Mouse (Mus musculus) forebrain, embryonic 13.5 days (tissue): Measurements from ENCODE around the gene Ccdc34. TPM values are rescaled to one million over a fixed set of nuclear protein-coding genes. Genes with fewer than 3 reads are reported as not detected.

Experiments
- ATAC-seq: fragments of 200-750 bp; cut with Nextera tagmentation; 2 replicates; pipeline ENCODE4 v1.8.0; 2017
- H3K27ac ChIP-seq: fragments of 300-500 bp; sonication (generic); 2 replicates; pipeline ENCODE4 v1.5.1; 2015; ENCODE audit warnings: inconsistent platforms, mild to moderate bottlenecking, moderate library complexity
- H3K27me3 ChIP-seq: fragments of 300-500 bp; sonication (generic); 2 replicates; pipeline ENCODE4 v1.6.1; 2015; ENCODE audit warnings: mild to moderate bottlenecking, inconsistent platforms
- H3K36me3 ChIP-seq: fragments of 300-500 bp; sonication (generic); 2 replicates; pipeline ENCODE4 v1.6.1; 2015; ENCODE audit warnings: mild to moderate bottlenecking, inconsistent platforms; ENCODE audit not compliant: poor library complexity, severe bottlenecking
- H3K4me1 ChIP-seq: fragments of 300-500 bp; sonication (generic); 2 replicates; pipeline ENCODE4 v1.6.1; 2015; ENCODE audit warnings: inconsistent platforms
- H3K4me2 ChIP-seq: fragments of 300-500 bp; sonication (generic); 2 replicates; pipeline ENCODE4 v1.6.1; 2015; ENCODE audit warnings: inconsistent platforms, mild to moderate bottlenecking, moderate library complexity
- H3K4me3 ChIP-seq: fragments of 300-500 bp; sonication (generic); 2 replicates; pipeline ENCODE4 v1.5.1; 2015; ENCODE audit warnings: mild to moderate bottlenecking, inconsistent platforms
- H3K9ac ChIP-seq: fragments of 300-500 bp; sonication (generic); 2 replicates; pipeline ENCODE4 v1.6.1; 2015; ENCODE audit warnings: mild to moderate bottlenecking, inconsistent platforms
- H3K9me3 ChIP-seq: fragments of 300-500 bp; sonication (generic); replicated peaks from 2 replicates; pipeline ENCODE4 v1.6.1; 2016; ENCODE audit warnings: inconsistent platforms
- WGBS: fragments of 180-500 bp; shearing (Covaris S2); methylation state at CpG from one replicate; pipeline ENCODE4 v1.1.7; 2015; 5-methylcytosine and 5-hydroxymethylcytosine counted together
- polyA plus RNA-seq: library from polyadenylated mRNA; unstranded; fragments of >200 nt; fragmentation: Nextera tagmentation; extraction: Ambion mirVana; gene quantifications from 2 replicates; pipeline ENCODE4 v1.2.1, GENCODE M21; 2015

Ccdc34 gene
- polyA plus RNA-seq, 1 experiment from 2014 or later: 57.9 TPM

DNA sequence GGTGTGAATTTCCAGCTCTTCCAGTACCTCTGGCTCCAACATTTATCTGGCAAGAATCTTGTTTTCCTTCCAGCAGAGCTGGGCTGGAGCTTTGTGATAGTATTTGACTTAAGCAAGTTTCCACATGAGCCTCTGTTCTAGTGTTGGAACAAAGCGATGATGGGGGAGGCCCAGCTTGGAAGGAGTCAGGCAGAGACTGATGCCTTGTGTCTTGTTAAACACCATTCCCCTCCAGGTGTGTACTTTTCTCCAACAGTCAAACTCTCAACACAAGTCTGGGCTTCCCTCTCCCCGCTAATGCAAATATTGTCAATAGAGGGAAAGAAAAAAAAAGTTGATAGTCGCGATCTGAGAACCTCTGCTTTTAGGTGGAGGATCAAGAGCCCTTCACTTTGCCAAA lies 196.7 kb downstream of the Ccdc34 start:
- Histone ChIP-seq H3K9ac (no peak overlapping the region), H3K9me3 (no peaks in the 10 kb centered on the region), H3K27me3 (no peaks in the 10 kb centered on the region), H3K4me3 (no peak overlapping the region), H3K27ac (no peak overlapping the region), H3K36me3 (no peaks in the 10 kb centered on the region), H3K4me1 (no peaks in the 10 kb centered on the region), H3K4me2 (no peak overlapping the region)
- WGBS: 94% methylated on average over 4 of the region's 4 CpGs
- no peak for ATAC-seq

DNA sequence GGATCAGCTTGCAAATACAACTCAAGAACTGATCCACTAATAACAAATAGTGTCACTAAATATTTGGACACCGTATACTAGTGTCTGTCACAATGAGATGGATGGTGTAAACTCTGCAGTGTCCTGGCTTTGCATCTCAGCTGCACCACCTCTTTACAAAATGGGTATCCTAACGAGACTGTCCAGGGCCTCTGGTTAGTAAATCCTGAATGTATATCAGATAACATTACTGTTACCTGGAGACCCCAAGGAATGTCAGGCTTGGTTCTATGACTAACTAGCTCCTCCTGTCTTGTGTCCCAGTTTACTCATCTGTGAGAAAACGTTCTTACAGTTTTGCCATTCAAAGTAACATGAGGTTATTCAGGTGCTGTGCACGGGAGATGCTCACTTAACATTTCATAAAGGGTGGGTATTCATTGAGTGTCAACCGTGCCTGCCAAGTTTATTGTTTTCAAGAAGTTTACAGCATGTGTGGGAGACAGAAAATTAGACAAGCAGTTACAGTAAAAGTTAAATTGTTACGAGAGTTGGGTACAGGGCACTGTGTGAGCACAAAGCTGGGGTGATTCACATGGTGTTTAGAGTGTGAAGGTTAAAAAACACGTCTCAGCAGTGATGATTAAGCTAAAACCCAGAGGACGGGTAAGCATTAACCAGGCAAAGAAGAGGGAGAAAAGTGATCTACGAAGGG lies 197.5 kb downstream of the Ccdc34 start:
- no peak overlapping the region for H3K4me3 ChIP-seq
- no peak for ATAC-seq
- no peaks in the 10 kb centered on the region for H3K9me3 ChIP-seq
- no peaks in the 10 kb centered on the region for H3K4me1 ChIP-seq
- no peaks in the 10 kb centered on the region for H3K36me3 ChIP-seq
- H3K27me3 ChIP-seq: no peaks in the 10 kb centered on the region
- no peak overlapping the region for H3K27ac ChIP-seq
- no peak overlapping the region for H3K9ac ChIP-seq
- no peak overlapping the region for H3K4me2 ChIP-seq
- 60% methylated on average over 9 of the region's 9 CpGs for WGBS

DNA sequence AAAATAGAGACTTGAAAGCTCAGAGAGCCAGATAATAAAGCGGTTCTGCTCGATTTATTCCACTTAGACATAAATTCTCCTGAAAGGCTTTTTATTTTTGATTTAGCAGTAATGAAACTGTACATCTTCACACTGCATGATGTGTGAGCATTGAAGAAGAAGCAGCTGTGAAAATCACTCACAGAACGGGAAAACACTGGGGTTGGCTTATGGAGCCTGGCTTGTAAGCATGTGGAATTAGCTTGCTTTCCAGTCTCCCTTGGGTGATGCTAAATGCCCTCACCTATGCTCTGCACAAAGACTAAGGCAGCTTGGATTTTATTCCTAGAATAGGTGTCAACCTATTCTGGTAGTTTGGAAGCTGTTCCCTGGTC lies 198.1 kb downstream of the Ccdc34 start:
- no peak overlapping the region for H3K9ac ChIP-seq
- H3K27me3 ChIP-seq: no peaks in the 10 kb centered on the region
- no peaks in the 10 kb centered on the region for H3K9me3 ChIP-seq
- no peaks in the 10 kb centered on the region for H3K36me3 ChIP-seq
- ATAC-seq: no peak
- no peak overlapping the region for H3K4me3 ChIP-seq
- H3K4me1 ChIP-seq: no peaks in the 10 kb centered on the region
- 81% methylated on average over 3 of the region's 3 CpGs for WGBS
- no peak overlapping the region for H3K27ac ChIP-seq
- no peak overlapping the region for H3K4me2 ChIP-seq

DNA sequence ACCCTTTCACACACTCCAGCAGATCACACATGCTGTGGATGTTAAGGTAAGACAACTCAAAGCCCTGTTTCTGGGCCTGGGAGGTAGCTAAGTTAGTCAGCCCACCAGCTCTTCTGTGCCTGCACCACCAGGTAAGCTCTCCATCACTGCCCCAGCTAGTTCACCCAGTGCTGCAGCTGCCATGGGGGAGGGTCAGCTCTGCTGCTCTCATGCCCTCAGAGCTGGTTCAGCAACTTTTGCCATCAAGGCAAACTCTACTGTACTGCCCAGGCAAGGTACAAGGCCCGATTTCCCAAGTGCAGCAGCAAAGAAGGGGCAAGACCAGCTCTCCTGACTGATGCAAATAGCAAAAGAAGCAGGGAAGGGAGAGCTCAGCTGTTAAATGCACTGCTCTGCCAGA lies 202.9 kb downstream of the Ccdc34 start:
- no peak overlapping the region for H3K4me3 ChIP-seq
- no peak overlapping the region for H3K27ac ChIP-seq
- H3K36me3 ChIP-seq: no peaks in the 10 kb centered on the region
- ATAC-seq: no peak
- H3K27me3 ChIP-seq: no peaks in the 10 kb centered on the region
- no peaks in the 10 kb centered on the region for H3K4me1 ChIP-seq
- H3K4me2 ChIP-seq: no peak overlapping the region
- 72% methylated on average over 1 of the region's 1 CpGs for WGBS
- no peaks in the 10 kb centered on the region for H3K9me3 ChIP-seq
- H3K9ac ChIP-seq: no peak overlapping the region

DNA sequence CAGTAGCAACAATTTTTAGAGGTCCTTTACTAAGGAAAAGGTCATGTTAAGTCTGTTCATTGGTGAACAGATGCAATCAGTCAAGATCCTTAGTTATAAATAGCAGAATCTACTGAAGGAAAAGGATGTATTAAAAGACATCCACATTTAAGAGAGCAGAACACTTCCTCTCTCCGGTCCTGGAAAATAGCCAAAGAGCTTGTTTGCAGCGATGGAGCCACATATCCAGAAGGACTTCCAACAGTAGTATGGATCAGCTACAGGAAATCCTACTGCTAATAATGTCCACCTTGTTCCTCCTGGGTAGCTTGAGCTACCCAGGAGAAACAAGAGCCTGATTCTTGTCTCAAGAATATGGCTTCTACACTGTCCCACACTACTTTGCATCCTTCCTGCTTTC lies 205.2 kb downstream of the Ccdc34 start:
- no peaks in the 10 kb centered on the region for H3K9me3 ChIP-seq
- H3K4me1 ChIP-seq: no peaks in the 10 kb centered on the region
- no peaks in the 10 kb centered on the region for H3K36me3 ChIP-seq
- 96% methylated on average over 2 of the region's 2 CpGs for WGBS
- ATAC-seq: no peak
- H3K27me3 ChIP-seq: no peaks in the 10 kb centered on the region
- no peak overlapping the region for H3K27ac ChIP-seq
- no peak overlapping the region for H3K9ac ChIP-seq
- H3K4me2 ChIP-seq: no peak overlapping the region
- H3K4me3 ChIP-seq: no peak overlapping the region

Other genes starting within 250 kb of the Ccdc34 start
- gene Lin7c, start 127.0 kb upstream of the Ccdc34 start, polyA plus RNA-seq: 139 and 151 TPM in 2 replicates
- 2.7 and 3.5 TPM in 2 replicates for gene Lgr4, start 100.2 kb upstream of the Ccdc34 start, polyA plus RNA-seq